Mouse (Mus musculus) forebrain, embryonic 10.5 days (tissue): ENCODE data around the gene Gas7. TPM values are rescaled to one million over a fixed set of nuclear protein-coding genes. Genes with fewer than 3 reads are reported as not detected.

Source experiments
- DNase-seq: peaks from one replicate; pipeline ENCODE4 v3.0.0-alpha.2; 2017; ENCODE audit warnings: low spot score; ENCODE audit errors: extremely low spot score
- H3K27ac ChIP-seq: fragments of 300-500 bp; sonication (generic); 2 replicates; pipeline ENCODE4 v1.5.1; 2016; ENCODE audit warnings: mild to moderate bottlenecking
- H3K27me3 ChIP-seq: fragments of 300-500 bp; sonication (generic); 2 replicates; pipeline ENCODE4 v1.6.1; 2016; ENCODE audit warnings: mild to moderate bottlenecking; ENCODE audit not compliant: poor library complexity, severe bottlenecking
- H3K36me3 ChIP-seq: fragments of 300-500 bp; sonication (generic); replicated peaks from 2 replicates; pipeline ENCODE4 v1.6.1; 2016; ENCODE audit warnings: mild to moderate bottlenecking, moderate library complexity
- H3K4me1 ChIP-seq: fragments of 300-500 bp; sonication (generic); 2 replicates; pipeline ENCODE4 v1.6.1; 2016
- H3K4me3 ChIP-seq: fragments of 300-500 bp; sonication (generic); 2 replicates; pipeline ENCODE4 v1.5.1; 2016; ENCODE audit warnings: mild to moderate bottlenecking, moderate library complexity
- H3K9me3 ChIP-seq: fragments of 300-500 bp; sonication (generic); 2 replicates; pipeline ENCODE4 v1.6.1; 2016; ENCODE audit warnings: mild to moderate bottlenecking, moderate library complexity
- WGBS: fragments of 180-500 bp; shearing (Covaris S2); methylation state at CpG from one replicate; pipeline ENCODE4 v1.1.7; 2016; 5-methylcytosine and 5-hydroxymethylcytosine counted together
- polyA plus RNA-seq: library from polyadenylated mRNA; unstranded; fragments of >200 nt; fragmentation: Nextera tagmentation; extraction: Ambion mirVana; gene quantifications from 2 replicates; pipeline ENCODE4 v1.2.1, GENCODE M21; 2016

The Gas7 gene
- polyA plus RNA-seq, 1 experiment from 2014 or later: 3.1 TPM

DNA sequence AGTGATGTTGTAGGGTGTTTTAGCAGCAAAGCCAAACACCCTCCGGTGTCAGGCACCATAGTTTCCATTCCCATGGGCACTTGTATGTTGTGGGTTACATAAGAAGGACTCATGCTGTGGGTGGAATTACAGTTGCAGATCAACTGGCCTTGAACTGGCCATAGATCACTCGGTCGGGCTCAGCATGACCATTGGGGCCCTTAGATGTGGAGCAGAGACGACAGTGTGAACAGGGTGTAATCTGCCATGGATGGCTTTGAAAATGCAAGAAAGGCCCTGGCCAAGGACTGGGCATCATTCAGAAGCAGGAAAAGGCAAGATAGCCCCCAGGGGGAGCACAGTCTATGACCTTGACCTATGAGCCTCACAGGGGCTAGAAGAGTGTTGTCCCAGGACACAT lies 112.8 kb downstream of the Gas7 start:
- Histone ChIP-seq H3K9me3 (no peaks in the 10 kb centered on the region), H3K4me3 (no peak overlapping the region), H3K27ac (no peak overlapping the region), H3K27me3 (no peaks in the 10 kb centered on the region), H3K4me1 (peaks cover 25% of the 10 kb centered on the region), H3K36me3 (no peaks in the 10 kb centered on the region)
- whole genome bisulfite sequencing: 92% methylated on average over 4 of the region's 4 CpGs
- no peak for DNase-seq

DNA sequence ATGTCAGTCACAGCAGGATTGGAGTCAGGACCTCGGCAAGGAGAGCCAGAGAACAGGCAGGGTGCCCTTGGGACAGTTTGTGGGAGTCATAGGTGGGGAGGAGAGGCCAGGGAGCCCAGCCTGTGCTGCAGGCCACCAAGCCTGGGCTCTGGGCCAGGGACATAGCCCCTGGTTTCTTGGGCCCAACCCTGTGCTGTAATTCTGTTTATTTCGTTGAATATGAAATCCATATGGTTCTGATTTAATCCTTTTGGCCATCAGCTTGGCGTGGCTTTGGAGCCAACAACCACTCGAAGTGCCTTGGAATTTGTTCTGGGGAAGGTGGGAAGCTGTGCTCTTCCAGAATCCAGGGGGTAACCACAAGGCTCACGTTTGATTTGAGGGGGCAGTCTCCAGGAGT lies 113.6 kb downstream of the Gas7 start:
- 80% methylated on average over 5 of the region's 5 CpGs for WGBS

DNA sequence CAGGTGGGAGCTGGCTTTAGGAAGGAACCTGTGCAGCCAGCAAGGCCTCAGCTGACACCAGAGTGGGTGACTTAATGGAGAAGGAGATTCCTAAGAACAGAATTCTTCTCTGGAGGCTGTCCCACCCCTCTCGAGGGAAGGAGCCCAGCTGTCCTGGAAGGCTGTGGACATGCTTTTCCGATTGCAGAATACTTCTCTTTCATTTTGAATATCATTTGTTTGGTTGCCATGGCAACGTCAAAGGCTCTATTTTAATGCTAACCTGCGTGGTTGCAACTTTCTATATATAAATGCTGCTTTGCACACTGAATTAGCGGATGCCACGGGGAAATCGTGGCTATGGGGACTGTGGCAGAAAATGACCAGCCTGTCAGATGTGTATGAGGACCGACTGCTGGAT lies 115.7 kb downstream of the Gas7 start:
- no peaks in the 10 kb centered on the region for H3K36me3 ChIP-seq
- peaks cover 11% of the 10 kb centered on the region for H3K4me1 ChIP-seq
- 79% methylated on average over 8 of the region's 8 CpGs for WGBS
- H3K4me3 ChIP-seq: no peak overlapping the region
- no peaks in the 10 kb centered on the region for H3K9me3 ChIP-seq
- H3K27me3 ChIP-seq: no peaks in the 10 kb centered on the region
- no peak for DNase-seq
- no peak overlapping the region for H3K27ac ChIP-seq

More for the DNA sequence above, 113.6 kb downstream of the Gas7 start:
- Histone ChIP-seq H3K36me3 (no peaks in the 10 kb centered on the region), H3K9me3 (no peaks in the 10 kb centered on the region), H3K4me1 (peaks cover 21% of the 10 kb centered on the region), H3K4me3 (no peak overlapping the region), H3K27me3 (no peaks in the 10 kb centered on the region), H3K27ac (no peak overlapping the region)
- DNase-seq: no peak

DNA sequence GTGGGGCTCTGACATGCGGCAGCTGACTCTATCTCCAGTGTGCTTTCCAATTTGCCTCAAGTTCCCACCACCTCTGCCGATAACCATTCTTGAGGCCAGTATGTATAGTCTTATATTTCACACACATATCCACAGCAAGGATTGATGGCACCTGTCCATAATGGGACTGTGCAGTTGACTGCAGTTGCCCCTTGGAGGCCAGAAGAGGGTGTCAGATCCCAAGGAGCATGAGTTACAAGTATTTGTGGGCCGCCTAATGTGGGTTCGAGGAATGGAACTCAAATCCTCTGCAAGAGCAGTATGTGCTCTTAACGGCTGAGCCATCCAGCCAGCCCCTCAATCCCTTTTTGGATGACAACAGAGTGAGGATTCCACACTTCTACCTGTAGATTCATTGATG lies 119.1 kb downstream of the Gas7 start:
- WGBS: 91% methylated on average over 5 of the region's 5 CpGs
- Histone ChIP-seq H3K9me3 (no peaks in the 10 kb centered on the region), H3K4me1 (peaks cover 10% of the 10 kb centered on the region), H3K36me3 (no peaks in the 10 kb centered on the region), H3K27ac (no peak overlapping the region), H3K4me3 (no peak overlapping the region), H3K27me3 (no peaks in the 10 kb centered on the region)
- no peak for DNase-seq

DNA sequence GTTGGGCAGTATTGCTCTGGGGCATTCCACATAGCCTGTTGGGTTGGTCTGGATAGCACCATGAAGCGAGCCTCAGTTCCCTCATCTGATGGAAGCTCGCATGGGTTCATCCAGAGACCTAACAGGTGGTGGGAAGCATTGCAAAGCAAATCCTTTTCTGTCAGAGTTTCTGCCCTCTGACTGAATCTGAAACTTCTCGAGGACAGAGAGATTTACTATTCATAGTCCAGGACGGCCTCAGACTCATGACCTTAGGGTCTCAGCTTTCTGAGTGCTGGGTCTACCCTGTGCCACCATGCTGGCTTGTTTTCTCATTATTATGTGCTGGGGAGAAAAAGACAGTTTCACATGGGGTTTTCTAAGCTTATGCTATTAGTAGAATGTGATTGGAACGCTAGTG lies 122.2 kb downstream of the Gas7 start:
- H3K27ac ChIP-seq: no peak overlapping the region
- H3K4me3 ChIP-seq: no peak overlapping the region
- H3K9me3 ChIP-seq: no peaks in the 10 kb centered on the region
- WGBS: 83% methylated on average over 5 of the region's 5 CpGs
- no peak for DNase-seq
- H3K36me3 ChIP-seq: no peaks in the 10 kb centered on the region
- H3K27me3 ChIP-seq: no peaks in the 10 kb centered on the region
- H3K4me1 ChIP-seq: peaks cover 17% of the 10 kb centered on the region

DNA sequence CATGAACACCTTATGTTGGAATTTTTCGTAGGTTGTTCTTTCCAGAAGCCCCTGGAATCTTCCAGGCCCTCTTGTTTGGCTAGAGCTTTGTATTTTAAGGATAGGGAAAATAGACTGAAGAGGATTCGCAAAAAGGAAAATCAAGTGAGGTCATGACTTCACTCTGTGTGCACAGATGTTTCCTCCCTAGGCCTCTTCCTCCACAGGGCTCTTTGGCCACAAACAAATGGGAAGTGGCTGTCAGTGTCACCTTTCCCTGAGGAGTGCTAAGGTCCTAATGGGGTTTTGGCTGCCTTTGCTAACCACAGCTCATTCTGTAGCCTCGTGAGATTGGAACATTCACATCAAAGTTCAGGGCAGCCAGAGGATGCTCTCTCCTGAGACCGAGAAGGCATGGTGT lies 122.8 kb downstream of the Gas7 start:
- Histone ChIP-seq H3K36me3 (no peaks in the 10 kb centered on the region), H3K27me3 (no peaks in the 10 kb centered on the region), H3K4me3 (no peak overlapping the region), H3K9me3 (no peaks in the 10 kb centered on the region), H3K27ac (no peak overlapping the region), H3K4me1 (peaks cover 17% of the 10 kb centered on the region)
- 84% methylated on average over 4 of the region's 4 CpGs for WGBS
- DNase-seq: no peak

DNA sequence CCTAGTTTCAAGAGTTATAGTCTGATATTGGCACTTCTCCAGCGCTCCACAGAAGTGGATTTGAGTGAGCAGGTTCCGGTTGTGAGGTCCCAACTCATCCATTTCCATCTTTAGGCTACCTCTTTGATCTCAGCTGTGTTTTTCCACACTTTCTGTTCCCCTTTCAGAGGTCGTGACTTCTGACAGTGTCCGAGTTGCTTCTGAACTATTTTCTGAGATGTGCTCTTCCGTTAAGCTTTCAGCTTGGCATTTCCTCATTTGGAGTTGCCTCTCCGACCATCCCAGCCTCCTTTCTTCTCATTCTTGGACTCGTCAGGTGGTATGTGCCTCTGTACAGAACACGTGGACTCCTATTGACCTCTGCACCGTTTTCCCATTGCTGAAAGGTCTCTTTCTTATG lies 123.9 kb downstream of the Gas7 start:
- Histone ChIP-seq H3K27me3 (no peaks in the 10 kb centered on the region), H3K9me3 (no peaks in the 10 kb centered on the region), H3K36me3 (no peaks in the 10 kb centered on the region), H3K4me1 (peaks cover 17% of the 10 kb centered on the region), H3K27ac (no peak overlapping the region), H3K4me3 (no peak overlapping the region)
- DNase-seq: no peak
- 78% methylated on average over 9 of the region's 9 CpGs for WGBS

DNA sequence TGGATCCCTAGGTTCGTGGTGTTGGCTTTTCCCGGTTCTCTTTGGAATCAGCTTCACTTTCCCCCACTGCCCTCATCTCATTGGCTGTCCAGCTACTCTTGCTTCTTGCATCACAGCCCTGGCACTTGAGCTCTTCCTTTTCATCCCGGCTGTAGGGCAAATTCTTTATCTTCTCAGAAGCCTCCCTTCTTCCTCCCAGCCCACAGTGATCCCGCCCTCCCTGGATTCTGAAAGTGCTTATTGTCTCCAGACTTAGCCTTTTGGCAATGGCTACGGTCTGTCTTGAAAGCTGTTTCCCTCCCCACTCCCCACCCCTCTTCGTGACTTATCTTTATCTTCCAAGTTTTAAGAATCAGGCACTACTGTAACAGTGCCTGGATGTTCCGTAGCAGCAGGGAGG lies 126.3 kb downstream of the Gas7 start:
- WGBS: 60% methylated on average over 7 of the region's 7 CpGs
- H3K27ac ChIP-seq: no peak overlapping the region

DNA sequence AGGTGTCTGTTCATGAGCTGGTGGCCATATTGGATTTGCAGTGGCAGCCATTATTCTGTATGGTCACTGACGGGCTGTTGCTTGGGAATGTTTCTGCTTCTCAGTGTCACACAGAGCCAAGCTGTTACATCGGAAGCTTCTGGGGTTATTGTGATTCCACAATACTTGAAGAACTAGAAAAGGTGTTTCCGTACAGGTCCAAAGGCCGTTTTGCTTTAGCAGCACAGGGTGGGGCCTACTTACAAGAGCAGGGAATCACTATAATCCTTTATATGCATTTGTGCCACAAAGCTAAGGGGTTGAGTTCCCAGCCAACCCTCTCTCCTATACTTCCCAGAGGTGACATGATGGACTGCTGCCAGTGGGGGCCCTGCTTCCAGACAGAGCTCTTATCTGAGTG lies 127.3 kb downstream of the Gas7 start:
- WGBS: 91% methylated on average over 4 of the region's 4 CpGs
- H3K9me3 ChIP-seq: no peaks in the 10 kb centered on the region

More for the DNA sequence above, 126.3 kb downstream of the Gas7 start:
- peaks cover 23% of the 10 kb centered on the region for H3K4me1 ChIP-seq
- no peak overlapping the region for H3K4me3 ChIP-seq
- H3K27me3 ChIP-seq: no peaks in the 10 kb centered on the region
- no peaks in the 10 kb centered on the region for H3K9me3 ChIP-seq
- DNase-seq: no peak
- H3K36me3 ChIP-seq: no peaks in the 10 kb centered on the region

DNA sequence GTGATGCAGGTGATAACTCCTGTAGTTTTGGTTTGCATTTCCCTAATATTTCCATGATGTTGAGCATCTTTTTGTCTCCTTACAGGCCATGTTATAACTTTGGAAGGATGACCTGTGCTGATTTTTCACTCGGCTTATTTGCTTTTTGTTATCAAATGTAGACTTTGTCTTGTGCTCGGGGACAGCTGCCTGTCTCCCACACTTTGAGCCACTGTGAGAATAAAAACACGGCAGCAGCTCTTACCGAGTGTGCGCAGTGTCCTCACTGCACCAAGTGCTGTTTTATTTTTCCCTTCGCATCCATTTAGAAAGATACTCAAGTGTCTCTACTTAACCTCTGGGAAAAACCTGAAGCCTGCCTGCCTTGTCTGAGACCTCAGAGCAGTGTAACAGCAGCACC lies 129.8 kb downstream of the Gas7 start:
- H3K9me3 ChIP-seq: no peaks in the 10 kb centered on the region
- 96% methylated on average over 6 of the region's 6 CpGs for WGBS

More for the DNA sequence above, 127.3 kb downstream of the Gas7 start:
- peaks cover 25% of the 10 kb centered on the region for H3K4me1 ChIP-seq
- H3K27me3 ChIP-seq: no peaks in the 10 kb centered on the region
- no peak overlapping the region for H3K4me3 ChIP-seq
- H3K36me3 ChIP-seq: no peaks in the 10 kb centered on the region
- H3K27ac ChIP-seq: no peak overlapping the region
- no peak for DNase-seq

DNA sequence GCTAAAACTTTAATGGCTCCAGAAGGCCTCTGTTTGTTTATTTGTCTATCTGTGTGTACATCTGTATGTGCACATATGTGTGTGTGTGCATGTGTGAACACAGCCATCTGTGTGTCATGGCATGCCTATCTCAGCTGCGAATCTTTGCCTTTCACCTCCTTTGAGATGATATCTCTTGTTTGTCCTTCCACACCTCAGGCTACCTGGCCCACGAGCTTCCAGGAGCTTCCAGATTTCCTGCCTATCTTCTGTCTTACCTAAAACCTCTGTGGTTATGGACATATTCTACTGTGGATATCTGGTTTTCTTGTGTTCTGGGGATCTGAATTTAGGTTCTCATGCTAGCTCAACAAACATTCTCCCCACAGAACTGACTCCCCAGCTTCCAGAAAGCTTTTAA lies 130.4 kb downstream of the Gas7 start:
- Histone ChIP-seq H3K36me3 (no peaks in the 10 kb centered on the region), H3K27ac (no peak overlapping the region; the same call in 1 of the 2 replicates), H3K4me3 (no peak overlapping the region), H3K27me3 (no peaks in the 10 kb centered on the region), H3K9me3 (no peaks in the 10 kb centered on the region), H3K4me1 (peaks cover 29% of the 10 kb centered on the region)
- 89% methylated on average over 2 of the region's 2 CpGs for WGBS
- DNase-seq: no peak

More for the DNA sequence above, 129.8 kb downstream of the Gas7 start:
- H3K4me3 ChIP-seq: no peak overlapping the region
- peaks cover 34% of the 10 kb centered on the region for H3K4me1 ChIP-seq
- no peaks in the 10 kb centered on the region for H3K36me3 ChIP-seq
- H3K27me3 ChIP-seq: no peaks in the 10 kb centered on the region
- no peak overlapping the region for H3K27ac ChIP-seq
- no peak for DNase-seq

DNA sequence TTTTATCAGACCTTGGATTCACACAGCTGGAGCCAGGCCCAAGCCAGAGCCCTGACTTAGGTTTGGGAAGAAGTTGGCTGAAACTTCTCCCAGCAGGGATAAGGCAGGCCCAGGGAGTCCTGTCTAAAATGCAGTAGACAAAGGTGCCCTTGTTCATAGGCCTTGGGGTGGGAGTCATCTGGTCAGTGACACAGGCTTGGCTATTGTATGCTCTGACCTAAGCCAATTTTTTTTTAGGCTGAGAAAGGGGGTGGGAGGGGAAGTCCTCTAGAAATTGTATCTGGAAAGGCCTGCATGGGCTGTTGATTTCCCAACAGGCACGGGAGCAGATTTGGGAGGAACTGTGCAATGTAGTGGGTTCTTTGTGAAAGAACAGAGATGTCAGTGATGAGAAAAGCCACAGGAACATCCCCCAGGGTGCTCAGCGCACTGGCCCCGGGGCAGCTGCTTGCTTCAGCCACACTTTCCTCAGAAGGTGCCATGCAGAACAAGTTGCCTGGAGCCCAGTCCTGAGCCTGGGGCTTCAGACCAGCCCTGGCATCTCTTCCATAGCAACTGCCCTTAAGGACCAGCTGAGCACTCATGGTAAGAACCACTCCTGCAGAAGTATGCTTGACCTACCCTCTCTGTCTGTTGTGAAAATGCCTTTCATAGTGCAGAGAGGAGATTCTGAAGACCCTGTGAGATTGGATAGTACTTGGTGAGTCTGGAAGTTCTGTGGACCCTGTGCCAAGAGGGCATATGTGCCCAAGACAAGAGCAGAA lies 131.2 kb downstream of the Gas7 start:
- H3K9me3 ChIP-seq: no peaks in the 10 kb centered on the region
- H3K4me1 ChIP-seq: peaks cover 21% of the 10 kb centered on the region
- H3K36me3 ChIP-seq: no peaks in the 10 kb centered on the region
- DNase-seq: no peak
- no peak overlapping the region for H3K4me3 ChIP-seq
- H3K27ac ChIP-seq: peak overlapping the region; percentile 22; the same call in 1 of the 2 replicates
- H3K27me3 ChIP-seq: no peaks in the 10 kb centered on the region
- 68% methylated on average over 3 of the region's 3 CpGs for WGBS

DNA sequence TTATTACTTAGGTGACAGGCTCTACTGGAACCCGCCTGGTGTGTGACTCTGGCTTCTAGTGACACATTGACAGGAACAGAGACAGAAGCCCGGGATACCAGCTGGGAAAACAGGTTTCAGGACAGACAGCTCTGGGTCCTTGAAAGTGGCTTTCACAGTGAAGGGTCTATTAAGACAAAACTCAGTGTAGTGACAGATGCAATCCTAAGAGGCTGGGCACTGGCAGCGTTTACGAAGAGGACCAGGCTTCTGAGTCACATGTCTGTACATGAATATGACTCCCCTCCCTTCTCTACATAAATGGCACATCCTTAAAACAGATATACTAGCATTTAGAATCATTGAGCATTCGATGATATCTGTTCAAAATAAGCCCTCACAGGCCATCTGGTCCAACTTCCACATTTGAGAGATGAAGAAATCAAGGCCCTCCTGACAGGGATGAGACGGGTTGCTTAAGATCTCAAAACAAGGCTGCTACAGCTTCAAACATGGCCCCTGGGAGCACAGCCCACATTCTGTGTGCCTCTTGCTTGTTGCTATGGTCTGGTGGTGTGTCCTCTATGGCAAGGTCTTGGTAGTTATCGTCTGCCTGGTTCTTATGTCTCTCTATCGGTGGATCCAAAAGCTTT lies 133.1 kb downstream of the Gas7 start:
- Histone ChIP-seq H3K4me3 (no peak overlapping the region), H3K36me3 (no peaks in the 10 kb centered on the region), H3K27ac (no peak overlapping the region), H3K9me3 (no peaks in the 10 kb centered on the region), H3K4me1 (peaks cover 20% of the 10 kb centered on the region), H3K27me3 (peaks cover under 1% of the 10 kb centered on the region; the same call in 1 of the 2 replicates)
- WGBS: 91% methylated on average over 8 of the region's 8 CpGs
- DNase-seq: no peak
